Mouse (Mus musculus) A20 (cell line): ENCODE data around the gene Fam83f.

Source experiments
- DNase-seq: peaks from one replicate; pipeline ENCODE4 v3.0.0-alpha.2; 2011; ENCODE audit warnings: low read depth, low spot score

Gene Fam83f

DNA sequence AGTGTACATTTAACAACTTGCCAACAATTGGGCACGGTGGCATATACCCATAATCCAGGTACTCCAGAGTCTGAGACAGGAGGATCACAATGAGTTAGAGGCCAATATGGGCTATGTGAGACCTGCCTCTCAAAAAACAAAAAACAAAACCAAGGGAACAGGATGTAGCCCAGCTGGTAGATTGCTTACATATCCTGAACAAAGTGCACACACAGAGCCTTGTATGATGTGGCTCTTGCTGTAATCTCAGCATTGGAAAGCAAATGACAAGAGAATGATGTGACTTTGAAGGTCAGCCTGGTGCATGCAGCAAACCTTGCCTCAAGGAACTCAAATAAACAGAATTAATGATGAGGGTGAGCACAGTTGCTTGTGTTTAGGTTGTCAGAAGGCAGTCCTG is 70.2 kb downstream of the Fam83f start:
- DNase-seq: no peak

DNA sequence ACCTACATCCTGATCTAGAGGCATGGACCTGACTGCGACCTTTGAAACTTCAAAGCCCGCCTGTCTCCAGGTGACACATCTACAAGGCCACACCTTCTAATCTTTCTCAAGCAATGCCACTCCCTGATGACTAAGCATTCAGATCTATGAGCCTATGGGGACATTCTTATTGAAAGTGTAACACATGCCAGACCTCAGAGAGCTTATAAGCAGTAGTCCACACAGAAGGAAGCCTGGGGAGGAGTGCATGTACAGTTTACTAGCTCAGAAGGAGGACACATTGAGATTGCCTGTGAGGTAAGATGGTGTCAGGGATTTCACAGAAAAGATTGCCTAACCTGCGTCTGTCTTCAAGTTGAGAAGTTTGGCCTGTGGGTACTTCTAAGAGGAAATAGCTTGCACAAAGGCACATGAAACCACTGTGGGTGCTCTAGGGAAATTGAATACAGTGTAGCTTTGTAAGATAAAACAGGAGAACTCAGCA is 71.4 kb downstream of the Fam83f start:
- DNase-seq: no peak

DNA sequence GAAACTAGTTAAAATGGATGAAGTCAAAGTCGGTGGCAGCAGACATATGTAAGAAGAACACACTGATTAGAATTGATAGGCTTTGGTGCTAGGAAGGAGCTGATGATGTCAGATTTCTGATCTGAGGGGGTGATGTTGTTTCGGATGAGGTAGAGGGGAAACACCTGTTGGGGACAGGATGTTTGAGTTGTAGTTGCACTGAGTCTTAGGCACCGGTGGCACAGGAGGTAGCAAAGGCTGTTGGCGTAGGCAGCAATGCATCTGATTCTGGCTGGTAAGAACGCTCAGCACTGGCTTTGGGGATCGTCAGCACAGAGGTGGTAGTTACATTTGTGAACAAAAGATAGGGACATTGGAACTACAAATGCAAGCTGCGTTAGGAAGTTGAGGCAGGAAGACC is 72.0 kb downstream of the Fam83f start:
- no peak for DNase-seq

GRCm38 (mm10) chr15:80744667-80745422 is 73.2 kb downstream of the Fam83f start:
- DNase-seq: no peak

- no peak for DNase-seq
Measured at GRCm38 (mm10) chr15:80748979-80749378, 77.3 kb downstream of the Fam83f start.
